Mouse (Mus musculus) mesoderm, embryonic 11.5 days (tissue): ENCODE measurements around the gene Olfr984.
A peak's percentile ranks its signal among the peaks of the same experiment; 100 is the strongest.

ENCODE experiments used
- DNase-seq: peaks from one replicate; pipeline ENCODE4 v3.0.0-alpha.2; 2012; ENCODE audit warnings: low read depth, low spot score

The Olfr984 gene

GRCm38 (mm10) chr9:40114106-40114505 is at the start of gene Olfr984:
TSS of gene Olfr984 (minus strand) at chr9:40114206.
- DNase-seq, result no peak

- DNase-seq, result no peak
Observed at GRCm38 (mm10) chr9:40155118-40155644, 41.2 kb upstream of the Olfr984 start.

GRCm38 (mm10) chr9:40141544-40141943 is 27.5 kb upstream of the Olfr984 start:
- no peak for DNase-seq

DNA sequence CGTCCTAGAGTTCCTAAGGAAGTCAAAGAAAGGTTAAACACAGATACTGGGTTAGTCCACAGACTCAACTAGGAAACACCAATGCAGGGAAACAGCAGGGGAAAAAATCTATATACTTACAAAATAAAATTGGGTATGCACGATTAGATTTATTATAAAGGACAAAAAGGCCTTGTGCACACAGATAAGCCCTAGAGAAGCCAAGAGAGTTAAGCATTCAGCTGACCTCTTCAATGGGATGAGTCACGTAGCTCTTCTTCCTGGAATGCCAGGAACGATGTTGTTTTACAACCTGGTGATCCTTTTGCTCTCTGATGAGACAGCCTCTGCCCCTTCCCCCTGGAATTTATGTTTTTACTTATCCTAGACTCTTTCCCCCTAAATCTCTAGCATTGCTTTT is 25.5 kb upstream of the Olfr984 start:
- DNase-seq, result no peak

GRCm38 (mm10) chr9:40136987-40137688 is 23.1 kb upstream of the Olfr984 start:
- no peak for DNase-seq

GRCm38 (mm10) chr9:40130556-40130955 is 16.6 kb upstream of the Olfr984 start:
- no peak for DNase-seq

DNA sequence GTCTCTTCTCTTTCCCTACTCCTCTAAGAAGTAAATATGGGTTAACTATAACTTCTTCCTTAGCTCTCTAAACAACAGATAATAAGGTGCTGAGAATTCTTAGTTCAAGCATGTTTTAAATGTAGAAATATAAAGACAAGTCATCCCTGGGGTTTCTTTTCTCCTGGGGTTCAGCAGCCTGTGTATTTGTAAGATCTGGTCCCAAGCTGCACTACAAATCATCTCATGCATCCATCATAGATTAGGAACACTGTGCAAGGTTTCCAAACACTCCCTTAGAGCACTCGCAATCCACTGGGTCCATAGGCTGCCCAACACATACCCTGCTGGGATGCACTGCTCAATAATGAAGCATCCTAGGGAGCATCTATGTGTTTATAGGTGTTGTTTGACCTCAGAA is 16.1 kb upstream of the Olfr984 start, which contains the start of gene Olfr985:
Gene Olfr985, minus strand, starts transcription at position 101 of the 400 bp plus-strand sequence.
- DNase-seq, result no peak

DNA sequence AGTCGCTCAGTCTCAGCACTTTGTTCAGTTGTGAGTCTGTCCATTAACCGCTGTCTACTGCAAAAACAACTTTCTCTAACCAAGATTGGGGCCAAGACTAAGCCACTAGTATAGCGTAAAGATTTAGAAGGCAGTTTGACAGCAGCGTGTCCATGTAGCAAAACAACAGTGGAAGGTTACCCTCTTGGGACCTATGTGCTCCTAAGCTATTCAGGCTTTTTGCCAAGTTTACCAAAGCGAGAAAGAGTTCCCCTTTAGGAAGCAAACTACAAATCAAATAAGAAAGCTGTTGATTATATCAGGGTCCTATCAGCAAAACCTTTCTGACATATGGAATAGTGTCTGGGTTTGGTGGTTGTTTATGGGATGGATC is 3.3 kb upstream of the Olfr984 start:
- no peak for DNase-seq

GRCm38 (mm10) chr9:40116645-40117286 is 2.8 kb upstream of the Olfr984 start:
- peak; percentile 7 for DNase-seq

DNA sequence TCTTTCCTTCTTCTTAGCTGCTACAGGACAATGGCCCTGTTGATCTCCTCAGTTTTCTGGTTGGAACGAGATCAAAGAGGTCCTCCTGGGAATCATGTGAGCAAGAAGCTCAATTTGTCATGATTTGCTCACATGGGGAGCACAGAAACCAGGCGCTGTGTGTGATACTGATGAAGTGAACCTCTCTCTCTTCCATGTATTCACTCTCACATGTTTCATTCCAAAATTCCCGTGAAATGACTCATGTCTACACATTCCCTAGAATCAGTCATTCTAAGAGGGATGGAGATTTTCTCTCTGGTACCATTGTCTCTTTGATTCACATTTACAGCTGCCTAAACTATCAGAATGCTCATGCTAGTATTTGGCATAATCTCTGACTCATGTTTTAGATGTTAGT is 19.2 kb downstream of the Olfr984 start:
- peak; percentile 23 for DNase-seq

- no peak for DNase-seq
Observed at GRCm38 (mm10) chr9:40093495-40093894, 20.5 kb downstream of the Olfr984 start, which contains the start of gene Olfr983. TSS of gene Olfr983 (minus strand) at chr9:40093595.

- DNase-seq, result no peak
Observed at GRCm38 (mm10) chr9:40073529-40073928, 40.5 kb downstream of the Olfr984 start, which contains the start of gene Olfr982. TSS of gene Olfr982 (plus strand) at chr9:40073829.

DNA sequence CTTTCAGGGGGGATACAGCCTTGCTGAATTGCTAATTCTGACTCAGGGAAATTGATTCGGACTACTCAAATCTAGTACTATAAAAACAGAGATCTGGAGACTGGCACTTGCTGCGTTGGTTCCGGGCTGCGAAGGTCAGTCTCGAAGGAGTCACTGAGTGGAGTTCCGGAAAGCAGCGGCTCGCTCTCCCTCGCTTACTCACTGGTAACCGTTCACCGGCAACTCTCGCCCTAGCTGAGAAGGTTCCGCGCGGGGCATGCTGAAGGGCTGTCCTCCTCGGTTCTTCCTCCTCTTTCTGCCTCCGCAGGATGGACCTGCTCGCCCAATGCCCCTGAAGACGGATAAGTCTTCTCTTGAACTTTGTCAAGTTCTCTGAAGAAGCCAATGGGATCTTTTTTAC is 63.9 kb downstream of the Olfr984 start:
- DNase-seq, result no peak
